Mouse (Mus musculus): ENCODE results near the gene 1700018B08Rik. TPM values are rescaled to one million over a fixed set of nuclear protein-coding genes. Genes with fewer than 3 reads are reported as not detected.

The 1700018B08Rik gene
- polyA plus RNA-seq, 1 experiment: not detected

- no peaks in the 10 kb centered on the region for H3K4me1 ChIP-seq (ENCODE audit: control insufficient read depth, insufficient read depth, low read length)
- no peaks in the 10 kb centered on the region for H3K9me3 ChIP-seq (replicated peaks; ENCODE audit: control insufficient read depth, insufficient read depth, low read length, poor library complexity, severe bottlenecking)
- no peak overlapping the region for H3K4me3 ChIP-seq (ENCODE audit: low read depth, low read length)
- no peak overlapping the region for H3K9ac ChIP-seq (ENCODE audit: low read depth, poor library complexity, severe bottlenecking)
- H3K36me3 ChIP-seq (ENCODE audit: control insufficient read depth, insufficient read depth, low read length, poor library complexity, severe bottlenecking): no peaks in the 10 kb centered on the region
- TF ChIP-seq POLR2A (IDR thresholded peaks at IDR 0.05; ENCODE audit: insufficient read depth, low read length) (no peak), EP300 (IDR thresholded peaks at IDR 0.05; ENCODE audit: insufficient read depth, low read depth, low read length) (no peak), CTCF (IDR thresholded peaks at IDR 0.05; ENCODE audit: low read depth, low read length) (no peak)
- no peak overlapping the region for H3K27ac ChIP-seq (ENCODE audit: insufficient read depth, low read length)
- H3K27me3 ChIP-seq (ENCODE audit: control insufficient read depth, insufficient read depth, low read length, poor library complexity, severe bottlenecking): no peaks in the 10 kb centered on the region
Observed at GRCm38 (mm10) chr8:121528790-121529189, 15.3 kb downstream of the 1700018B08Rik start.

GRCm38 (mm10) chr8:121527751-121528150 is 16.4 kb downstream of the 1700018B08Rik start:
- H3K27me3 ChIP-seq (ENCODE audit: control insufficient read depth, insufficient read depth, low read length, poor library complexity, severe bottlenecking): no peaks in the 10 kb centered on the region
- no peaks in the 10 kb centered on the region for H3K4me1 ChIP-seq (ENCODE audit: control insufficient read depth, insufficient read depth, low read length)
- H3K4me3 ChIP-seq (ENCODE audit: low read depth, low read length): no peak overlapping the region
- TF ChIP-seq POLR2A (IDR thresholded peaks at IDR 0.05; ENCODE audit: insufficient read depth, low read length) (no peak), EP300 (IDR thresholded peaks at IDR 0.05; ENCODE audit: insufficient read depth, low read depth, low read length) (no peak), CTCF (IDR thresholded peaks at IDR 0.05; ENCODE audit: low read depth, low read length) (no peak)
- H3K27ac ChIP-seq (ENCODE audit: insufficient read depth, low read length): no peak overlapping the region
- no peaks in the 10 kb centered on the region for H3K9me3 ChIP-seq (replicated peaks; ENCODE audit: control insufficient read depth, insufficient read depth, low read length, poor library complexity, severe bottlenecking)
- H3K9ac ChIP-seq (ENCODE audit: low read depth, poor library complexity, severe bottlenecking): no peak overlapping the region
- H3K36me3 ChIP-seq (ENCODE audit: control insufficient read depth, insufficient read depth, low read length, poor library complexity, severe bottlenecking): no peaks in the 10 kb centered on the region

GRCm38 (mm10) chr8:121526811-121527550 is 17.1 kb downstream of the 1700018B08Rik start:
- Histone ChIP-seq H3K27ac (ENCODE audit: insufficient read depth, low read length) (no peak overlapping the region), H3K4me3 (ENCODE audit: low read depth, low read length) (no peak overlapping the region)

GRCm38 (mm10) chr8:121525111-121525818 is 18.9 kb downstream of the 1700018B08Rik start:
- H3K36me3 ChIP-seq (ENCODE audit: control insufficient read depth, insufficient read depth, low read length, poor library complexity, severe bottlenecking): no peaks in the 10 kb centered on the region
- no peaks in the 10 kb centered on the region for H3K4me1 ChIP-seq (ENCODE audit: control insufficient read depth, insufficient read depth, low read length)
- H3K4me3 ChIP-seq (ENCODE audit: low read depth, low read length): no peak overlapping the region
- H3K9me3 ChIP-seq (replicated peaks; ENCODE audit: control insufficient read depth, insufficient read depth, low read length, poor library complexity, severe bottlenecking): no peaks in the 10 kb centered on the region
- no peaks in the 10 kb centered on the region for H3K27me3 ChIP-seq (ENCODE audit: control insufficient read depth, insufficient read depth, low read length, poor library complexity, severe bottlenecking)
- TF ChIP-seq POLR2A (IDR thresholded peaks at IDR 0.05; ENCODE audit: insufficient read depth, low read length) (no peak), CTCF (IDR thresholded peaks at IDR 0.05; ENCODE audit: low read depth, low read length) (no peak), EP300 (IDR thresholded peaks at IDR 0.05; ENCODE audit: insufficient read depth, low read depth, low read length) (no peak)
- H3K27ac ChIP-seq (ENCODE audit: insufficient read depth, low read length): no peak overlapping the region
- H3K9ac ChIP-seq (ENCODE audit: low read depth, poor library complexity, severe bottlenecking): no peak overlapping the region

More at GRCm38 (mm10) chr8:121526811-121527550, 17.1 kb downstream of the 1700018B08Rik start:
- Histone ChIP-seq H3K27me3 (ENCODE audit: control insufficient read depth, insufficient read depth, low read length, poor library complexity, severe bottlenecking) (no peaks in the 10 kb centered on the region), H3K4me1 (ENCODE audit: control insufficient read depth, insufficient read depth, low read length) (no peaks in the 10 kb centered on the region), H3K9ac (ENCODE audit: low read depth, poor library complexity, severe bottlenecking) (no peak overlapping the region), H3K36me3 (ENCODE audit: control insufficient read depth, insufficient read depth, low read length, poor library complexity, severe bottlenecking) (no peaks in the 10 kb centered on the region), H3K9me3 (replicated peaks; ENCODE audit: control insufficient read depth, insufficient read depth, low read length, poor library complexity, severe bottlenecking) (no peaks in the 10 kb centered on the region)
- TF ChIP-seq EP300 (IDR thresholded peaks at IDR 0.05; ENCODE audit: insufficient read depth, low read depth, low read length): no peak
- no peak for TF ChIP-seq CTCF (IDR thresholded peaks at IDR 0.05; ENCODE audit: low read depth, low read length)
- no peak for TF ChIP-seq POLR2A (IDR thresholded peaks at IDR 0.05; ENCODE audit: insufficient read depth, low read length)

- Histone ChIP-seq H3K36me3 (ENCODE audit: control insufficient read depth, insufficient read depth, low read length, poor library complexity, severe bottlenecking) (no peaks in the 10 kb centered on the region), H3K9me3 (replicated peaks; ENCODE audit: control insufficient read depth, insufficient read depth, low read length, poor library complexity, severe bottlenecking) (no peaks in the 10 kb centered on the region), H3K27me3 (ENCODE audit: control insufficient read depth, insufficient read depth, low read length, poor library complexity, severe bottlenecking) (no peaks in the 10 kb centered on the region), H3K4me3 (ENCODE audit: low read depth, low read length) (no peak overlapping the region), H3K27ac (ENCODE audit: insufficient read depth, low read length) (no peak overlapping the region), H3K4me1 (ENCODE audit: control insufficient read depth, insufficient read depth, low read length) (no peaks in the 10 kb centered on the region), H3K9ac (ENCODE audit: low read depth, poor library complexity, severe bottlenecking) (no peak overlapping the region)
- TF ChIP-seq CTCF (IDR thresholded peaks at IDR 0.05; ENCODE audit: low read depth, low read length) (peak; percentile 99), POLR2A (IDR thresholded peaks at IDR 0.05; ENCODE audit: insufficient read depth, low read length) (no peak)
Observed at GRCm38 (mm10) chr8:121513429-121513828, 30.7 kb downstream of the 1700018B08Rik start.

GRCm38 (mm10) chr8:121511751-121512150 is 32.4 kb downstream of the 1700018B08Rik start:
- no peak overlapping the region for H3K27ac ChIP-seq (ENCODE audit: insufficient read depth, low read length)
- no peaks in the 10 kb centered on the region for H3K9me3 ChIP-seq (replicated peaks; ENCODE audit: control insufficient read depth, insufficient read depth, low read length, poor library complexity, severe bottlenecking)
- no peak overlapping the region for H3K4me3 ChIP-seq (ENCODE audit: low read depth, low read length)
- no peaks in the 10 kb centered on the region for H3K27me3 ChIP-seq (ENCODE audit: control insufficient read depth, insufficient read depth, low read length, poor library complexity, severe bottlenecking)
- no peaks in the 10 kb centered on the region for H3K36me3 ChIP-seq (ENCODE audit: control insufficient read depth, insufficient read depth, low read length, poor library complexity, severe bottlenecking)
- no peak for TF ChIP-seq EP300 (IDR thresholded peaks at IDR 0.05; ENCODE audit: insufficient read depth, low read depth, low read length)
- no peak for TF ChIP-seq POLR2A (IDR thresholded peaks at IDR 0.05; ENCODE audit: insufficient read depth, low read length)
- no peak for TF ChIP-seq CTCF (IDR thresholded peaks at IDR 0.05; ENCODE audit: low read depth, low read length)
- H3K9ac ChIP-seq (ENCODE audit: low read depth, poor library complexity, severe bottlenecking): no peak overlapping the region
- no peaks in the 10 kb centered on the region for H3K4me1 ChIP-seq (ENCODE audit: control insufficient read depth, insufficient read depth, low read length)
